Comparison of ENCODE assay signal across 13 mouse cellular contexts in the genomic region with DNA sequence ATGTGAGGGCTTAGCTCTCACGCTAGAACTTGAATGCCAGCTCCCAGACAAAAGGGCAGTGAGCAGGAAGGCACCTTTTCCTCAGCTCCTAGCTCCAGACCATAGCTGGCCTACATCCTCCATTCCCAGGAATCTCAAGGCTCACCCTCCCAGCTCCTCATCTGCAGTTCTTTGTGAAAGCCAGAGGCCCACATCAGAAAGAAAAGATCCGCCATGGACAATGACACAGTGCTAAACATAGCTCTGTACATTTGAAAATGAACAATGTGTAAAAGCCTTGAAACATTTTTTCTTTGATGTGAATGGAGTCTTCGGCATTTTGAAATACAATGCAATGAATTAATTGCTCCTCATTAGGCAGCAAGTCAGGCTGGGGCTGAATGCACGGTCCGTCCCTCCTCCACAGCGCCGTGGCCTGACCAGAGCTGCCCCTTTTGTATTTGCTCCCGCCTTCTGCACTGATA.
DNase-seq lines count a peak whose midpoint lies in the region; ATAC-seq and TF ChIP-seq lines count a peak whose summit lies in the region.
"Had no signal": no experiment of that assay in that cellular context is flagged by ENCODE, and none has a peak within 500 bp of the region (broad histone marks: within the 10 kb centered on the region; RNA-seq: fewer than 3 reads in every experiment).

No protein-coding gene starts in this region.

- 33% methylated on average over 8 of the region's 8 CpGs for WGBS in lung, embryonic 14.5 days
- 70% methylated on average over 8 of the region's 8 CpGs for WGBS in lung, adult 2 months
- WGBS in forebrain, embryonic 10.5 days = 26% methylated on average over 8 of the region's 8 CpGs
- WGBS in limb, embryonic 10.5 days = 49% methylated on average over 8 of the region's 8 CpGs
- WGBS in stomach, embryonic 16.5 days = 44% methylated on average over 8 of the region's 8 CpGs
- WGBS in liver, embryonic 11.5 days = 49% methylated on average over 8 of the region's 8 CpGs

- TF ChIP-seq CTCF in lung, embryonic 14.5 days (IDR thresholded peaks at IDR 0.05; ENCODE audit: low read depth) = no peak
- TF ChIP-seq CTCF in lung, adult 2 months (IDR thresholded peaks at IDR 0.05; ENCODE audit: insufficient read depth, low read length) = no peak

- TF ChIP-seq POLR2A in lung, adult 2 months (IDR thresholded peaks at IDR 0.05; ENCODE audit: borderline replicate concordance, extremely low read depth, low read depth, low read length) = no peak

- peak overlapping the region; percentile 44; the same call in 1 of the 2 replicates for H3K27ac ChIP-seq in lung, embryonic 14.5 days (ENCODE audit: low read depth)
- peak overlapping the region; percentile 70 for H3K27ac ChIP-seq in forebrain, embryonic 10.5 days
- H3K27ac ChIP-seq in limb, embryonic 10.5 days = peak overlapping the region; percentile 50; the same call in 1 of the 2 replicates
- H3K27ac ChIP-seq in stomach, embryonic 16.5 days (ENCODE audit: low read length) = peak overlapping the region; percentile 8; the same call in 1 of the 2 replicates
- no peak overlapping the region for H3K27ac ChIP-seq in liver, embryonic 11.5 days (ENCODE audit: low read depth, low read length)
- H3K27ac ChIP-seq: embryonic facial prominence, embryonic 15.5 days; limb, embryonic 15.5 days had no signal

- peaks cover 17% of the 10 kb centered on the region for H3K4me1 ChIP-seq in lung, embryonic 14.5 days (ENCODE audit: insufficient read depth)
- H3K4me1 ChIP-seq in lung, adult 2 months (ENCODE audit: control insufficient read depth, insufficient read depth, low read length) = peaks cover 8% of the 10 kb centered on the region
- H3K4me1 ChIP-seq in forebrain, embryonic 10.5 days = peaks cover 65% of the 10 kb centered on the region
- H3K4me1 ChIP-seq in limb, embryonic 10.5 days = peaks cover 46% of the 10 kb centered on the region
- H3K4me1 ChIP-seq in stomach, embryonic 16.5 days (ENCODE audit: control insufficient read depth, insufficient read depth, low read length) = peaks cover 21% of the 10 kb centered on the region
- H3K4me1 ChIP-seq in liver, embryonic 11.5 days (replicated peaks; ENCODE audit: control insufficient read depth, insufficient read depth, low read length) = peaks cover 14% of the 10 kb centered on the region

- H3K9me3 ChIP-seq in lung, embryonic 14.5 days (ENCODE audit: low read depth, low read length) = no peaks in the 10 kb centered on the region
- no peaks in the 10 kb centered on the region for H3K9me3 ChIP-seq in forebrain, embryonic 10.5 days
- no peaks in the 10 kb centered on the region for H3K9me3 ChIP-seq in limb, embryonic 10.5 days (replicated peaks)
- H3K9me3 ChIP-seq in stomach, embryonic 16.5 days (replicated peaks; ENCODE audit: control insufficient read depth, low read length) = no peaks in the 10 kb centered on the region
- no peaks in the 10 kb centered on the region for H3K9me3 ChIP-seq in liver, embryonic 11.5 days (ENCODE audit: control insufficient read depth, low read length)
- H3K9me3 ChIP-seq: embryonic facial prominence, embryonic 15.5 days; limb, embryonic 15.5 days had no signal

- H3K4me2 ChIP-seq in lung, embryonic 14.5 days = no peak overlapping the region
- H3K4me2 ChIP-seq in stomach, embryonic 16.5 days (ENCODE audit: low read depth, low read length) = no peak overlapping the region
- no peak overlapping the region for H3K4me2 ChIP-seq in liver, embryonic 11.5 days
- H3K4me2 ChIP-seq: embryonic facial prominence, embryonic 15.5 days; limb, embryonic 15.5 days had no signal

- 0 out of 2 replicates have a peak, but pooled peaks cover 7% of the 10 kb centered on the region for H3K36me3 ChIP-seq in lung, embryonic 14.5 days (ENCODE audit: insufficient read depth)
- H3K36me3 ChIP-seq in forebrain, embryonic 10.5 days (replicated peaks) = peaks cover 34% of the 10 kb centered on the region
- peaks cover 14% of the 10 kb centered on the region for H3K36me3 ChIP-seq in limb, embryonic 10.5 days
- H3K36me3 ChIP-seq in stomach, embryonic 16.5 days (ENCODE audit: control insufficient read depth, insufficient read depth, low read length) = no peaks in the 10 kb centered on the region
- no peaks in the 10 kb centered on the region; the same call in 1 of the 2 replicates for H3K36me3 ChIP-seq in liver, embryonic 11.5 days (ENCODE audit: control insufficient read depth, insufficient read depth, low read length)
- H3K36me3 ChIP-seq: embryonic facial prominence, embryonic 15.5 days; limb, embryonic 15.5 days had no signal

- H3K9ac ChIP-seq in lung, embryonic 14.5 days = no peak overlapping the region
- no peak overlapping the region for H3K9ac ChIP-seq in stomach, embryonic 16.5 days (ENCODE audit: low read length)
- H3K9ac ChIP-seq in liver, embryonic 11.5 days (ENCODE audit: low read depth, low read length) = no peak overlapping the region
- H3K9ac ChIP-seq: embryonic facial prominence, embryonic 15.5 days; limb, embryonic 15.5 days had no signal

- no peak overlapping the region for H3K4me3 ChIP-seq in lung, embryonic 14.5 days (ENCODE audit: low read depth, low read length)
- H3K4me3 ChIP-seq in lung, adult 2 months (replicated peaks; ENCODE audit: extremely low read depth, low read depth, low read length) = no peak overlapping the region
- no peak overlapping the region for H3K4me3 ChIP-seq in forebrain, embryonic 10.5 days
- H3K4me3 ChIP-seq in limb, embryonic 10.5 days = no peak overlapping the region
- H3K4me3 ChIP-seq in stomach, embryonic 16.5 days (replicated peaks; ENCODE audit: low read length) = no peak overlapping the region
- H3K4me3 ChIP-seq in liver, embryonic 11.5 days (ENCODE audit: low read depth, low read length) = no peak overlapping the region
- H3K4me3 ChIP-seq: embryonic facial prominence, embryonic 15.5 days; limb, embryonic 15.5 days had no signal

- no peak for DNase-seq in lung, embryonic 14.5 days
- no peak for DNase-seq in lung, adult 2 months
- DNase-seq in forebrain, embryonic 10.5 days (ENCODE audit: extremely low spot score, low spot score) = peak; percentile 52
- no peak for DNase-seq in limb, embryonic 10.5 days (ENCODE audit: low spot score)
- no peak for DNase-seq in liver, embryonic 11.5 days (ENCODE audit: low spot score)
- no peak for DNase-seq in T-cell, adult 2 months (ENCODE audit: low spot score)
- DNase-seq: heart, adult 18-20 months; right cerebral cortex, postnatal 14 days; thymus, postnatal 25 days had no signal

- no peaks in the 10 kb centered on the region for H3K27me3 ChIP-seq in lung, embryonic 14.5 days (ENCODE audit: insufficient read depth, low read length)
- peaks cover 85% of the 10 kb centered on the region for H3K27me3 ChIP-seq in forebrain, embryonic 10.5 days (ENCODE audit: poor library complexity, severe bottlenecking)
- no peaks in the 10 kb centered on the region for H3K27me3 ChIP-seq in limb, embryonic 10.5 days (ENCODE audit: low read depth, poor library complexity, severe bottlenecking)
- H3K27me3 ChIP-seq in stomach, embryonic 16.5 days (ENCODE audit: control insufficient read depth, insufficient read depth, low read length) = no peaks in the 10 kb centered on the region
- peaks cover 6% of the 10 kb centered on the region; the same call in 1 of the 2 replicates for H3K27me3 ChIP-seq in liver, embryonic 11.5 days (replicated peaks; ENCODE audit: control insufficient read depth, insufficient read depth, low read length)
- H3K27me3 ChIP-seq: embryonic facial prominence, embryonic 15.5 days; limb, embryonic 15.5 days had no signal

- no peak for ATAC-seq in lung, embryonic 14.5 days (ENCODE audit: insufficient read depth)
- no peak for ATAC-seq in stomach, embryonic 16.5 days (ENCODE audit: insufficient read depth, low FRiP score)
- no peak for ATAC-seq in liver, embryonic 11.5 days (replicated peaks; ENCODE audit: low FRiP score)
- ATAC-seq in monocyte, adult 5-6 weeks (replicated peaks; ENCODE audit: insufficient number of reproducible peaks, low FRiP score, low TSS enrichment, poor library complexity, severe bottlenecking) = no peak
